Mouse (Mus musculus) common myeloid progenitor, adult 5-6 weeks (primary cell): ENCODE data around the gene Akt3. TPM values are rescaled to one million over a fixed set of nuclear protein-coding genes. Genes with fewer than 3 reads are reported as not detected.

ENCODE experiments used
- ATAC-seq: replicated peaks from 2 replicates; pipeline ENCODE4 v1.8.0; 2016; ENCODE audit warnings: low read depth, mild to moderate bottlenecking, moderate TSS enrichment, inconsistent platforms; ENCODE audit not compliant: poor library complexity, severe bottlenecking
- total RNA-seq: library from RNA; stranded (forward); fragments of 200-1000, 187-1606 nt; gene quantifications from 2 replicates; pipeline ENCODE4 v1.2.3, GENCODE M21; 2017

Akt3 gene
- total RNA-seq, 1 experiment from 2014 or later = 70.5 TPM

- no peak for ATAC-seq
Measured at GRCm38 (mm10) chr1:177014921-177015439, 243.0 kb downstream of the Akt3 start.

- ATAC-seq = no peak
Measured at GRCm38 (mm10) chr1:177014346-177014745, 243.7 kb downstream of the Akt3 start.

- no peak for ATAC-seq
Measured at GRCm38 (mm10) chr1:177013776-177014175, 244.2 kb downstream of the Akt3 start.

- no peak for ATAC-seq
Measured at GRCm38 (mm10) chr1:177013313-177013712, 244.7 kb downstream of the Akt3 start.

GRCm38 (mm10) chr1:177012774-177013173 is 245.2 kb downstream of the Akt3 start:
- no peak for ATAC-seq

DNA sequence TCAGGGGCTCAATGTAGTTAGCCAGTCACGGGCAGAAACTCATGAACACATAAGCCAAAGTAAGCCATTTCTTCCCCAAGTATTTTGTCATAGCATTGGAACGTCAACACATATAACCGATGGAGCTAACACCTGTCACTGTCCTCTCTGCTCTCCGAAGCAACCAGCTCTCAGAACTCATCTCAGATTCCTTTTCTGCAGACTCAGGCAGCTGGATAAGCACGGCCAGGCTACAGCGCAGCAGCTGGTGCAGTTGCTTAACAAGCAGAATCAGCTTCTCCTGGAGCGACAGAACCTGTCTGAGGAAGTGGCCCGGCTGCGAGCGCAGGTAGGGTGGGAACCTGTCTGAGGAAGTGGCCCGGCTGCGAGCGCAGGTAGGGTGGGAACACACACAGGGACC is 246.3 kb downstream of the Akt3 start:
- no peak for ATAC-seq

- ATAC-seq = no peak
Measured at GRCm38 (mm10) chr1:177010607-177011302, 247.2 kb downstream of the Akt3 start.

DNA sequence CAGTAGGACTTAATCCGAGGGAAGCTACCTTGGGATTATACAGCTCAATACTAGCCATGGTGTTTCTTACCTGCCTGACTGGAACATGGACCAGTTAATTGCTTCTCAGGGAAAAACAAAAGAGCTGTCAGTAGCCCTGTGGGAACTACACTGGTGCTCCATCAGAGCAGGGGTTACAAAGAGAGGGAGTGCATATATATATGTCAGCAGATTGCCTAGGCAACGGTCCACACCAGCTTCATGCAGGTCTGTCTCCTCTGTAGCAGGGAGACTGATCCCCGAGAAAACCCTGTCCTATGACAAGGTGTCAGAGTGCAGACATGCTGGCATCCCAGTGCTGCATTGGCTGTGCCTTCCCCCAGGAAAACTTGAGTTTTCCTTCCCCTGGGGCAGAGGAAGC is 248.0 kb downstream of the Akt3 start:
- ATAC-seq = no peak

GRCm38 (mm10) chr1:177008777-177009176 is 249.2 kb downstream of the Akt3 start:
- ATAC-seq = peak; percentile 64

DNA sequence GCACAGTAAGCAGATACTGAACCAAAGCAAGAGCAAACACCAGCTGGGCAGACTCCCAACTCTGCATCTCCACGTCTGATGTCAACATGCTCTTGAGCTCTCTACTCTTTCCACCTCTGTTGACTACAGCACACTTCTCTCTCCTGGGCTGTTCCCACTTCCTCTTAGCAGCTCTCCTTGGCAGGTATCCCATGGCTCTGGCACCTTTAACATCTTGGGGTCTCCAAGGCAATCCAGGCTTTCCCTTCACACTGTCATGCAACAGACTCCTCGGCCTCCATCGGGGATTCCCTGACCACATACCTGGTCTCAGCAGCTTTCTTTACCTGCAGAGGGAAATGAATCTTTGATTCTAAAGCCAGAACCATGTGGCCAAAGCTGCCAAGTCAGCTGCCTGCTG is 250.6 kb downstream of the Akt3 start:
- ATAC-seq = no peak

- no peak for ATAC-seq
Measured at GRCm38 (mm10) chr1:177004041-177004741, 253.8 kb downstream of the Akt3 start.

DNA sequence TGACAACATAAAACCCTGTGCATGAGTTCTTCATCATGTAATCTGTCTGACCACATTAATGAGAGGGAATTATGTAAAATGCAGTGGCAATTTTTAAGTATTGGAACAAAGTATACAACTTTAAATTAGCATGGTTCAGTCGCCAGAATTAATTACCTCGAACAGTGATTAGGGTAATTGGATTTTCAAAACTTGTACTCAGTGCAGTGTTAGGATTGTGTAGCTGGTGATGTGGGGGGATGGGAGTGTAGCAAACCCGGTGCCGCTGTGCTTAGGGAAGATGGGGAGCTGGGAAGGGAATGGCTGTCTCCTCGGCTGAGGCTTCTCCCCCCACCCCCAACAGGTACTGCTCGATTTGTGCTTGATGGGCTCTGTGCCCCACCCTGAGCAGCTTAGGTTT is 255.1 kb downstream of the Akt3 start:
- ATAC-seq = no peak

- peak; percentile 26; the same call in 1 of the 2 replicates for ATAC-seq
Measured at GRCm38 (mm10) chr1:176999011-176999410, 259.0 kb downstream of the Akt3 start.

- ATAC-seq = no peak
Measured at GRCm38 (mm10) chr1:176997711-176998689, 260.0 kb downstream of the Akt3 start.

DNA sequence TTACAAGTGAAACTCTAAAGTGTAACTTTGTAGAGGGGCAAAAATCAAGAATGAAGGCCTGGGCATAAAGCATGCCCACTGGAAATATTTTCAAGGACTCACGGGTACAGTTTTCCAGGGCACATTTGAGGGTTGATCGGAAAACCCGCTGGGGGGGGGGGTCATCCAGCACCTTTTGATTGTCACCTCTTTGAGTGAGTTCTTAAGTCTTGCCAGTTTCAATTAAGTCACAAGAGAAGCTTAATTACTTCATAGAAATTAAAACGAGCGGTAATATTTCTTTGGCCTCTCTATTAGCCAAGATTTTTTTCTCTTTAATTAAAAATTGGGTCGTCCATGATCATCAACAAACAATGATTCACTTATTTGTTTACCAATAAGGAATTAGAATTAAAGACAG is 260.7 kb downstream of the Akt3 start:
- ATAC-seq = no peak

DNA sequence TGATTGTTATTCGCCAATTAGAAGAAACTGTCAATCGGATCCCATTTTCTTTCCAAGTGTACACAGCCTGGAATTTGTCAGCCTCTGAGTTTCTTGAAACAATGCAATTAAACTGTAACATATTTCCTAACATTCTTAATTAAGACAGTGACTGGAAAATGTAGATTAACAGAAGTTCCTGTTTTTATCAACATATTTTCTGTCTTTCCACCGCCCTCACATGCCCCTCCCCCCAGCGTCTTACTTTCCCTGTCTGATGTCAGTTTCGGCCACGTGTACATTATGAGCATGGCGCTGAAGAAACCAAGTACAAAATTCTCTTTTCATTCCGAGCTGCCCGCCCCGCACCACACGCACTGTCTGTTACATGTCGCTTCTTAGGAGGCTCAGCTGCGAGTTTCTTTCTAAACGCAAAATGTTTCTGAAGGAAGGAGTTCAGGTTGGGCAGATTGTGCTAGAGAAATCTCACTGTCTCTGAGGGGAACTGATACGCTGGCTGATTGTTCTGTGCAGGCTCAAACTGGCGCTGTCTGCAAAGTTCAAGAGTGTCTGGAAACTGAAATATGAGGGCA is 261.3 kb downstream of the Akt3 start:
- peak; percentile 60 for ATAC-seq

DNA sequence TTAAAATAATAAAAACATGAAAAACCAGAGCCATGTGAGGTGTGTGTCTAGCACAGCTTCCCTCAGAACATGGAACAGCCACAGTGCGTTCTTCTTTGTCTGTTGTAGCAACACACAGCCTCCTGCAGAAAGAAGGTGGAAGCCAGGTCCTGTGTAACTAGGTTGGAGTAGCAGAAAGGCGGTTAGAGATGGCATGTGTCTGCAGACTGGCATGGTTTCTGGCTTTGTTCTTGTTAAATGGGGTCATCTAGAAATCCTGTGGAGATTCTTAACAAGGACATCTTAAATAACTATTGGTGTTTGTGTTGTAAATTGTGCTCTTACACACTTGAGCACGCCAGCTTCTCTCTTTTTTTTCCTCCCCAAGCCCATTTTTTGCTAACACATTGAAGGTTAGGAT is 261.8 kb downstream of the Akt3 start:
- ATAC-seq = no peak

DNA sequence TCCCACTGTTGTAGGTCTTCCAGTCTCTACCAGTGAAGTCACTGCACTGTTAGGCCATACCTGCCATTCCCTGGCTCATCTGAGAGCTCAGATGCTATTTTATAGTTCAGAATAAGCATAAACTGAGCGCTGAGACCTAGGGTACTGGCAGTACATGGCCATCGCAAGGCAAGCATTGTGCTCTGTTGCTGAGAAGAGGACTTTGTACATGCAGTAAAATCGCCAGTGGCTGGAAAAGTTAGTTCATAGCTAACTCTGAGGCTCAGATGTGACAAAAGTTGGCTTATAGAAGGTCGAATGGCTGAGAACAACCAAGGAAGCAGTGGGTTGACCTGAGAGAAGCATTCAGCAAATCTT is 262.6 kb downstream of the Akt3 start:
- ATAC-seq = no peak

DNA sequence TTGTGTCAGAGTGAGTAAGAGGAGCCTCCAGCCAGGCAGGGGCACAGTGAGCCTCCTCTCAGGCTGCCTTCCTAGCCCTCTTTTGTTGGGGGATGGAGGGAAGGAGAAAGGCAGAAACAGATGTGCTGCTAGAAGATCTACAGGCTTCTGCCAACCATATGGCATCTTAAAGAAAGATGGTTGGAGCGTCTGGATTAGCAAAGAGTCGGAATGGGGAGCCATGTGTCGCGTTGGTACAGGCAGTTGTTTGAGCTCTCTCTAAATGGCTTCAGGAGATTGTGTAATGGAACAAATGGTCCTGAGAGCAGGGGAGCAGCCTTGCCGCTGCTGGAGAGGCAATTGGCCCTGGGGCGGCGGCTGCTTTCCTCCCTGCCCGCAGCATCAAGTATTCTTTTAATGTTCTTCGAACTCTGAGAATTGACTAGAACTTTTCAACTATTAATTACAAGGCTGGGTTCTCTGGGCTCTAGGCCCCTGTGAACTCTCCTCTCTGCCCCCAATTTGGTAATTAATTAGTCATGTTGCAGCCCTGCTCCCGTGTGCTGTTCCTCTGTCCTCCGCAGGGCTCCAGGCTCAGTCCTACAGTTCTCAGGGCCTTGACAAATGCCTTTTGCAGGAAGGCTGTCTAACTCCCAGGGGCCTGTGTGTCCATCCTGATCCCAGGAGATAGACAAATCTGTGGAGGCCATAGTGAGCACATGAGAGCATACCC is 263.1 kb downstream of the Akt3 start:
- ATAC-seq = no peak
